Mouse (Mus musculus) heart, adult 10 weeks (tissue): ENCODE results near the gene Vwa2. TPM values are rescaled to one million over a fixed set of nuclear protein-coding genes. Genes with fewer than 3 reads are reported as not detected.

Source experiments
- polyA plus RNA-seq: library from polyadenylated mRNA; stranded (reverse); fragments of 350-450 nt; fragmentation: Illumina TruSeq; extraction: RNeasy Lipid Tissue Mini Kit (QIAGEN cat#74804); gene quantifications from one replicate; pipeline ENCODE4 v1.2.3, GENCODE M21; 2014; ENCODE audit warnings: low read depth, low replicate concordance

Vwa2 gene
- not detected for polyA plus RNA-seq

DNA sequence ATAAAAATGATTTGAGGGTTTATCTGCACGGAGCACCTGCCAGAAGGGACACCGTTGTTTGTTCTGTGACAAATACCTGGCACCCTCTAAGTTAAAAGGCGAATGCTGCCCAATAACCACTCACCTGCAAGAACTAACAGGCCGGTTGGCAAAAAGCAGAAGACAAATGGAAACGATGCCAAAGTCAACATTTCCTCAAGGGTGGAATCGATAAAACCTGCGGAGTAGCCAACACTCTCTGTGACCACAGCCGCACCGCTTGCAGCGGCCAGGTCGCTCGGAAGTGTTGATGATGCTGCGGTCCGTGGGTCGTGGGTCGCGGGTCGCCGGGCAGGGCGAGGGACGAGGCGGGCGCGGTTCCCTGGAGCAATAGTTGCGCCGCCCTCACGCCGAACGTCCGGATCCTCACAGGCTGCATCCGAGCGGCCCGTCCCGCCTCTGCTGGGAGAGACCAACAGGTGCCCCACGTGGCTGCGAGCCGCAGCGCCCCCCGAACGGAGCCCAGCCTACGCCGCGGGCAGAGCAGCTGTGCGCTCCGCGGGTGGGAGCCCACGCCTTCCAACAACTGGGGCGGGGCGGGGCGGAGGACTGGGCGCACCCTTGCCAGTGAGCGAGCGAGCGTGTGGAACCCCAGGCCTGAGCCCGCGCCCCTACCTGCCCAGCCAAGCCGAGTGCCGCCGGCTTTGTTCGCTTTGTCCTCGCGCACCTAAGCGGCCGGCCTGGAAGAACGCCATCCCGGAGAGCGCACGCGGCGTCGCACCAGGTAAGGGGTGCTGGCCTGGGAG lies at the start of gene Vwa2:
Gene Vwa2, plus strand, starts transcription at position 434 of the 785 bp plus-strand sequence.

DNA sequence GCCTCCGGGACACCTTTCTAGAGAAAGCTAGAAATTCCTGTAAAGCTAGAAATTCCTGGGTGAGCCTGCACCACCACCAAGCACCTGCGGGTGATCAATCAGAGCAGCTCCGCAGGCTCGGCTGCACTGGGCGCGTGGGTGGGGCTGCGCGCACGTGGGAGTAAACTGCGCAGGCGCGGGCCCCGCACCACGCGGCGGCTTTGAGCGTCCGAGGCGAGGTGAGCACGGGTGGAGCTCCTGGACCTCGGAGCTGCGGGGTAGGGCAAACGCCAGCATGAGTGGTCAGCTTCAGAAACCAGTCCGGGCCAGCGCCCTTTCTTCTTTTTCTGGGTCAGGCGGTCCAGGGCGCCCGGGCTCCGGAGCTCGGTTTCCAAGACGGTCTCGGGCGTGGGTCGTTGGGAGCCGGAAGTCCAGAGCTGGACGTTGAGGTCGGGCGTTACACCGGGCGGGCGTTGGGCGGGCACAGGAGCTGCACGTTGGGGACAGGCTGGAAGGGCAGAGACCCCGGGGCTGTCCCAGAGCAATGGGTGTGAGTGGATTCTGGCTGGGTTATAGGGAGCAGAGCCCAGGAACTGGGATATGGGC lies 47.9 kb upstream of the Vwa2 start, which contains the start of gene Tdrd1:
Gene Tdrd1, plus strand, starts transcription at position 163 of the 585 bp plus-strand sequence.

Other genes starting within 250 kb of the Vwa2 start
- 10.6 TPM for gene Adrb1, start 152.1 kb upstream of the Vwa2 start, polyA plus RNA-seq
- 18.3 TPM for gene Ccdc186, start 52.1 kb upstream of the Vwa2 start, polyA plus RNA-seq
- not detected for gene Tdrd1, start 48.0 kb upstream of the Vwa2 start, polyA plus RNA-seq
- 2.8 TPM for gene Afap1l2, start 134.0 kb downstream of the Vwa2 start, polyA plus RNA-seq